In the genomic region with DNA sequence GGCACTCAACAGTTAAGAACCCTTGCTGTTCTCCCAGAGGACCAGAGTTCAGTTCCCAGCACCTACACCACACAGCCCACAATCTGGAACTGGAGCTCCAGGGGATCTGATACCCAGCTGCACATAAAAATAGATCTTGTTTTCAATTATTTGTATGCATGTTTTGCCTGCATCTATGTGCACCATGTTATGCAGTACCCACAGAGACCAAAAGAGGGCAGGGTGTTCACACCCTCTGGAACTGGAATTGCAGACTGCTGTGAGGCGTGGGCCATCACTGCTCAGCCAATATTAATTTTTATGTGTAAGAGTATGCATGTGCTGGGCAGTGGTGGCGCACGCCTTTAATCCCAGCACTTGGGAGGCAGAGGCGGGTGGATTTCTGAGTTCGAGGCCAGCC, we compare ENCODE assay signal across 9 mouse cellular contexts. TPM values are rescaled to one million over a fixed set of nuclear protein-coding genes. Genes with fewer than 3 reads are reported as not detected.
A peak's percentile ranks its signal among the peaks of the same experiment; 100 is the strongest.
DNase-seq lines count a peak whose midpoint lies in the region; ATAC-seq and TF ChIP-seq lines count a peak whose summit lies in the region.
"Had no signal": no experiment of that assay in that cellular context is flagged by ENCODE, and none has a peak within 500 bp of the region (broad histone marks: within the 10 kb centered on the region; RNA-seq: fewer than 3 reads in every experiment).

No protein-coding gene starts in this region.

- no peak overlapping the region for H3K27ac ChIP-seq in heart, adult 2 months
- no peak overlapping the region for H3K27ac ChIP-seq in heart, embryonic 11.5 days (ENCODE audit: low read depth, low read length)
- H3K27ac ChIP-seq in lung, postnatal 0 days (ENCODE audit: low read length), result no peak overlapping the region
- H3K27ac ChIP-seq in thymus, adult 2 months (ENCODE audit: control insufficient read depth, insufficient read depth, low read length), result no peak overlapping the region
- H3K27ac ChIP-seq: limb, embryonic 13.5 days had no signal

- no peaks in the 10 kb centered on the region for H3K27me3 ChIP-seq in heart, adult 2 months (ENCODE audit: control insufficient read depth, insufficient read depth, low read length)
- H3K27me3 ChIP-seq in heart, embryonic 11.5 days (ENCODE audit: control insufficient read depth, insufficient read depth, low read length), result no peaks in the 10 kb centered on the region
- no peaks in the 10 kb centered on the region for H3K27me3 ChIP-seq in lung, postnatal 0 days (replicated peaks; ENCODE audit: insufficient read depth, low read length)
- H3K27me3 ChIP-seq in thymus, adult 2 months (ENCODE audit: control insufficient read depth, insufficient read depth, low read length), result no peaks in the 10 kb centered on the region
- H3K27me3 ChIP-seq: limb, embryonic 13.5 days had no signal

- H3K9ac ChIP-seq in heart, adult 2 months (ENCODE audit: low read depth, low read length), result no peak overlapping the region
- H3K9ac ChIP-seq in heart, embryonic 11.5 days (ENCODE audit: low read depth, low read length), result no peak overlapping the region
- no peak overlapping the region for H3K9ac ChIP-seq in lung, postnatal 0 days (replicated peaks; ENCODE audit: low read depth)
- H3K9ac ChIP-seq: limb, embryonic 13.5 days had no signal

- intact Hi-C loops in heart, adult 2 months (cut with DNase I), result no loop called here

- WGBS in heart, adult 2 months, result 71% methylated on average over 5 of the region's 5 CpGs
- WGBS in heart, embryonic 11.5 days (ENCODE audit: insufficient replicate concordance), result 76% methylated on average over 5 of the region's 5 CpGs
- 71% methylated on average over 5 of the region's 5 CpGs for WGBS in lung, postnatal 0 days
- WGBS in thymus, adult 2 months, result 78% methylated on average over 5 of the region's 5 CpGs

- peak; percentile 79 for TF ChIP-seq CTCF in heart, adult 2 months (IDR thresholded peaks at IDR 0.05)
- TF ChIP-seq CTCF in lung, postnatal 0 days (IDR thresholded peaks at IDR 0.05), result peak; percentile 83
- no peak for TF ChIP-seq CTCF in thymus, adult 2 months (IDR thresholded peaks at IDR 0.05; ENCODE audit: borderline replicate concordance, control insufficient read depth, extremely low read depth, insufficient read depth, low read length, poor library complexity)

- no peak for DNase-seq in heart, adult 2 months
- peak; percentile 81 to 83 for DNase-seq in B cell, adult 2 months
- DNase-seq in c-Kit-positive CD71-negative TER-119-negative erythroid progenitor cells, embryonic 14.5 days (ENCODE audit: low read depth), result peak; percentile 73
- DNase-seq in lung, postnatal 0 days (ENCODE audit: low spot score), result peak; percentile 70
- peak; percentile 75 for DNase-seq in thymus, adult 2 months
- DNase-seq in urinary bladder, postnatal 10 days (ENCODE audit: low spot score), result no peak

- ATAC-seq in heart, embryonic 11.5 days (replicated peaks; ENCODE audit: insufficient number of reproducible peaks, low FRiP score, low TSS enrichment), result no peak
- no peak for ATAC-seq in lung, postnatal 0 days
- ATAC-seq in cerebellum, adult (ENCODE audit: insufficient number of reproducible peaks, low FRiP score, low TSS enrichment), result no peak

- H3K4me1 ChIP-seq in heart, adult 2 months (ENCODE audit: control insufficient read depth, insufficient read depth, low read length), result 0 out of 2 replicates have a peak, but pooled peaks cover 1% of the 10 kb centered on the region
- H3K4me1 ChIP-seq in heart, embryonic 11.5 days (ENCODE audit: control insufficient read depth, insufficient read depth, low read length), result 0 out of 2 replicates have a peak, but pooled peaks cover 6% of the 10 kb centered on the region
- peaks cover 3% of the 10 kb centered on the region; the same call in 1 of the 2 replicates for H3K4me1 ChIP-seq in lung, postnatal 0 days (ENCODE audit: insufficient read depth, low read depth, low read length)
- H3K4me1 ChIP-seq in thymus, adult 2 months (replicated peaks; ENCODE audit: control insufficient read depth, insufficient read depth, low read length), result peaks cover 4% of the 10 kb centered on the region; the same call in 1 of the 2 replicates

- no peak overlapping the region for H3K4me3 ChIP-seq in heart, adult 2 months
- no peak overlapping the region for H3K4me3 ChIP-seq in heart, embryonic 11.5 days (ENCODE audit: low read depth, low read length)
- no peak overlapping the region for H3K4me3 ChIP-seq in lung, postnatal 0 days (ENCODE audit: low read depth, low read length)
- H3K4me3 ChIP-seq in thymus, adult 2 months (ENCODE audit: control insufficient read depth, insufficient read depth, low read length), result no peak overlapping the region
- H3K4me3 ChIP-seq: limb, embryonic 13.5 days had no signal

- H3K79me2 ChIP-seq in heart, adult 2 months (replicated peaks; ENCODE audit: control insufficient read depth, insufficient read depth, low read length), result no peaks in the 10 kb centered on the region

- H3K36me3 ChIP-seq in heart, adult 2 months (ENCODE audit: control insufficient read depth, insufficient read depth, low read length), result no peaks in the 10 kb centered on the region
- H3K36me3 ChIP-seq in heart, embryonic 11.5 days (ENCODE audit: control insufficient read depth, insufficient read depth, low read length), result no peaks in the 10 kb centered on the region
- H3K36me3 ChIP-seq in lung, postnatal 0 days (ENCODE audit: insufficient read depth, low read length), result no peaks in the 10 kb centered on the region
- no peaks in the 10 kb centered on the region for H3K36me3 ChIP-seq in thymus, adult 2 months (ENCODE audit: control insufficient read depth, insufficient read depth, low read length)

- no peak overlapping the region for H3K4me2 ChIP-seq in heart, embryonic 11.5 days
- no peak overlapping the region for H3K4me2 ChIP-seq in lung, postnatal 0 days (replicated peaks; ENCODE audit: low read depth, low read length)
- H3K4me2 ChIP-seq: limb, embryonic 13.5 days had no signal

- TF ChIP-seq POLR2A in heart, adult 2 months (IDR thresholded peaks at IDR 0.05; ENCODE audit: insufficient read depth, low read depth, low read length), result no peak
- TF ChIP-seq POLR2A in thymus, adult 2 months (IDR thresholded peaks at IDR 0.05; ENCODE audit: control insufficient read depth, extremely low read depth, insufficient read depth, low read length, poor library complexity), result no peak

- TF ChIP-seq EP300 in heart, adult 2 months (IDR thresholded peaks at IDR 0.05; ENCODE audit: insufficient read depth, low read depth, low read length), result no peak
- no peak for TF ChIP-seq EP300 in lung, postnatal 0 days (IDR thresholded peaks at IDR 0.05)

- no peaks in the 10 kb centered on the region for H3K9me3 ChIP-seq in heart, embryonic 11.5 days (replicated peaks; ENCODE audit: control insufficient read depth, low read length)
- H3K9me3 ChIP-seq in lung, postnatal 0 days (ENCODE audit: low read length), result no peaks in the 10 kb centered on the region
- H3K9me3 ChIP-seq: limb, embryonic 13.5 days had no signal

RNA-seq across cellular contexts. Expression of a gene that starts 4.6 kb away (rescaled TPM):
- total RNA-seq in heart, adult 2 months (2021), result 10 to 100 TPM; 15.4 to 15.6 TPM
- polyA plus RNA-seq in heart, adult 2 months (2012; rRNA removed), result 15.5 and 19.7 TPM in 2 replicates
- polyA plus RNA-seq in heart, embryonic 11.5 days (2014; fragmentation: Nextera tagmentation; extraction: Ambion mirVana), result 12.3 and 13.8 TPM in 2 replicates
- polyA plus RNA-seq in lung, postnatal 0 days (2015; fragmentation: Nextera tagmentation; extraction: Ambion mirVana), result 8.7 and 8.9 TPM in 2 replicates
- polyA plus RNA-seq in thymus, adult 2 months (2012; rRNA removed), result 60.6 and 65.2 TPM in 2 replicates

RNA-seq across cellular contexts. Expression of a gene that starts 4.8 kb away (rescaled TPM):
- 10 to 100 TPM; 60.4 to 76.7 TPM for total RNA-seq in heart, adult 2 months (2021)
- polyA plus RNA-seq in heart, adult 2 months (2012; rRNA removed), result 96.3 and 128 TPM in 2 replicates
- polyA plus RNA-seq in heart, embryonic 11.5 days (2014; fragmentation: Nextera tagmentation; extraction: Ambion mirVana), result 58.9 and 68.6 TPM in 2 replicates
- polyA plus RNA-seq in lung, postnatal 0 days (2015; fragmentation: Nextera tagmentation; extraction: Ambion mirVana), result 111 and 119 TPM in 2 replicates
- 189 and 234 TPM in 2 replicates for polyA plus RNA-seq in thymus, adult 2 months (2012; rRNA removed)

RNA-seq across cellular contexts. Expression of a gene that starts 40.7 kb away (rescaled TPM):
- total RNA-seq in heart, adult 2 months (2021), result 1 to 10 TPM; 1.6 to 2.0 TPM
- polyA plus RNA-seq in heart, adult 2 months (2012; rRNA removed), result 6.5 and 10.5 TPM in 2 replicates
- 21.1 and 23.1 TPM in 2 replicates for polyA plus RNA-seq in heart, embryonic 11.5 days (2014; fragmentation: Nextera tagmentation; extraction: Ambion mirVana)
- polyA plus RNA-seq in lung, postnatal 0 days (2015; fragmentation: Nextera tagmentation; extraction: Ambion mirVana), result 55.4 and 63.0 TPM in 2 replicates
- 10.6 and 10.7 TPM in 2 replicates for polyA plus RNA-seq in thymus, adult 2 months (2012; rRNA removed)

Comparison
In these comparisons a context has a peak if more than half of its experiments do, and no peak if none do; other contexts are left out.
1. DNase-seq: peak in B cell, adult 2 months (2 of 2), c-Kit-positive CD71-negative TER-119-negative erythroid progenitor cells, embryonic 14.5 days (single experiment), lung, postnatal 0 days (single experiment) and thymus, adult 2 months (single experiment); none in heart, adult 2 months (0 of 2) and urinary bladder, postnatal 10 days (single experiment).